Mouse (Mus musculus): Measurements from ENCODE around the gene Ppfibp2.

Gene Ppfibp2

GRCm38 (mm10) chr7:107618028-107618992 is 23.3 kb downstream of the Ppfibp2 start:
- DNase-seq (ENCODE audit: low read depth, low spot score), result peak; percentile 81

DNA sequence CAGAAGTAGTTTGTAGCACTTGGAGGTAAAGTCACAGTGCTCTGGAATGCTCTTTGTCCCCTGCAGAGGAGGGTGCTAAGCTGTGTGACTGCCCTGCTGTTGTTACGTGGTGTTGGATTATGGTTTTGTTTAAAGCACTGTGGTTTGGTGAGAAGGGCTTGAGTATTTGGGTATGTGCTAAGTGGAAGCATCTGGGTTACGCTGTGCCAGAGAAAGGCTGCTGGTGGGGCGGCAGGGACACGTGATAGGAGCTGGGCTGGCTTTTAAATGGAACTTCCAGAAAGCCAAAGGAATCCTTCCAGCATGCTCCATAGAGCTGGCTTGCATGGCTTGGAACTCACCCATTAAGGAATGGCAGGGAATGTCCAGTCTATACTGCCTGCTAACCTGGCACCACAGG is 24.2 kb downstream of the Ppfibp2 start:
- no peak for DNase-seq (ENCODE audit: low read depth, low spot score)

DNA sequence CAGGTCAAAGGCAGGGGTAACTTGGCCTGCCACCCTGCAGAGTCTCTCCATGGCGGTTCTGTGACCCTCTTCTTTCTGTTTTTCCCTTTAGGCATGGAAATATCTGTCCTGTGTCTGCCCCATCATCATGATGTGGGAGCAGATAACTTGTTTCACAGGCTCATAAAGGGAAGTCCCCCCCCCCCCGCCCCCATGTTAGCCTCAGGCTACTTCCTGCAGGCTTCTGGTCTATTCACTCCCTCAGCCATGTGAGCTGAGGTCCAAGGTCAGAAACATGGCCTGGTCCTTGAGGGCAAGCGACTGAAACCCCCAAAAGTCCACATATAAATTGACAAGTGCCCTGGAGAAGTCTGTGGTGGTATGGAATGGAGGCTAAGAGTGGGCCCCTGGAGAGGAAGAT is 25.1 kb downstream of the Ppfibp2 start:
- DNase-seq (ENCODE audit: low read depth, low spot score), result no peak

GRCm38 (mm10) chr7:107624432-107624831 is 29.4 kb downstream of the Ppfibp2 start:
- DNase-seq (ENCODE audit: low read depth, low spot score), result no peak

DNA sequence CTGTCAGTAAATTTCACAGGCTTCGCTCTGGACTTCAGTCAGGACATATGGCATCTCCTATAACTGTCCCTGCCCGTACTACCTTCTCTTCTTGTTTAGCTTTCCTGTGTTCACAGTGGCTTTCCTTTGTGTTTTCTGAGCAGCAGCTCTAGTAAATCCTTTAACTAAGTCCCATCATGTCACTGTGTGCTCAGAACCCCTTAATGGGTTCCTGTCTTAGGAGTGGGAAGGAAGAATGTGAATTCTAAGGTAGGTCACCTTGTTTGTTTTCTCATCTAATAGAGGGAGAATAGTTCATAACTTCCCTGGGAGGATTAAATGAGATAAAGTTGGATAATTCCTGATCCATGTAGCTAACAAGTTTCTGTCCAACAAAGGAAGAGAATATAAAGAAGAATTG is 30.1 kb downstream of the Ppfibp2 start, which contains the start of gene 5330417H12Rik:
Gene 5330417H12Rik, minus strand, starts transcription at position 101 of the 400 bp plus-strand sequence.
- no peak for DNase-seq (ENCODE audit: low read depth, low spot score)

GRCm38 (mm10) chr7:107625781-107626180 is 30.8 kb downstream of the Ppfibp2 start:
- no peak for DNase-seq (ENCODE audit: low read depth, low spot score)

- DNase-seq (ENCODE audit: low read depth, low spot score), result no peak
Measured at GRCm38 (mm10) chr7:107628383-107628782, 33.4 kb downstream of the Ppfibp2 start.

DNA sequence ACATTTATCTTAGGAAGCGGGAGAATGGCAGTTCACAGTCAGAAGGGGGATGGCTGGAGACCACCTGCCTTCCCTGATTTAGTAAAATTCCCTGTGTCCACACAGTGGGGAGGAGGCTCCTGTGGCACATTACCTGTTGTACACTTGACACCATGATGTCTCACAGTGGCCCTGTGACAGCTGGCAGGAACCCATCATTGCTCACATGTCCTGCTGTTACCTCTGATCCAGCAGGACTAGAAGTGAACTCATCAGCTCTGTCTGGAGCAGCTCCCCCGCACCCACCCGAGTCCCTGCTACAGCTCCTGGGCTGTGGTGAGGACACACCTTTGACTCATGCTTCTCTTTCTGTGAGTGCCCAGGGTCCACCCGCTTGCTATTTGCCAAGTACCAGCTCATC is 38.2 kb downstream of the Ppfibp2 start:
- no peak for DNase-seq (ENCODE audit: low read depth, low spot score)

DNA sequence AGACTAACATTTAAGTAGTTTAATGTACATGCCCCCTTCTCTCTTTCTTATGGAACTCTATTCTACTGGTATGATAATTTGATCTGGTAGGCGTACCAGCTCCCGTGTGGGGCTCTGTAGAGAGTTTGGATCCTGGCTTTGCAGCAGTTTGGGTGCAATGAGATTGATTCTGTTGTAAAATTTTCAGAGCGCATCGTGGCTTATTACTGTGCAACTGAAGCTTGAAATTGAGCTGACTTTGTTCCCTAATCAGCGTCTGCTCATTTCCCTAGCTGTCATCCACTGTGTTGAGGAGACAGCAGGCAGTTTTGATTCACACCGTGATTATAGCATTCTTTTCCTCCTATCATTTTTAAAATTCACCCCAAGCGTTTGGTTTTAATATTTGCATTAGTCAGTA is 42.4 kb downstream of the Ppfibp2 start:
- no peak for DNase-seq (ENCODE audit: low read depth, low spot score)

DNA sequence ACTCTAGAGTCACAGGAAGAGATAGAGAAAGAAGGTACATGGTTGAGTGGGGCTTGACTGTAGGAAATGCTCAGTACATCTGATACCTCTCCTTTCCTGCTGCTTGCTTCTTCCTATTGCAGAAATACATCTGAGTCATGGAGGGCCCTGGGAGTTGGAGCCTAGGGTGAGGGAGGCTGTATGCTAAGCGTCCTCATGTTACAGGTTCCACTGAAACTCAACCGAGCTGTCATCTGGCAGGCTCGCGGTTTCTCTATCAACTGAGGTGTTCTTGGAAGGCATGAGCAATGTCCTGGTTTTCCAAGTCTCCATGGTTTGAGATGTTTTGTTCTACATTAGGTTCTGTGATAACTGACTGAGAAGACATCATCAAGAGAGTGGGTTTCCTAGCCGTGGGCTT is 43.0 kb downstream of the Ppfibp2 start:
- DNase-seq (ENCODE audit: low read depth, low spot score), result no peak

- DNase-seq (ENCODE audit: low read depth, low spot score), result no peak
Measured at GRCm38 (mm10) chr7:107642586-107643275, 47.7 kb downstream of the Ppfibp2 start.

DNA sequence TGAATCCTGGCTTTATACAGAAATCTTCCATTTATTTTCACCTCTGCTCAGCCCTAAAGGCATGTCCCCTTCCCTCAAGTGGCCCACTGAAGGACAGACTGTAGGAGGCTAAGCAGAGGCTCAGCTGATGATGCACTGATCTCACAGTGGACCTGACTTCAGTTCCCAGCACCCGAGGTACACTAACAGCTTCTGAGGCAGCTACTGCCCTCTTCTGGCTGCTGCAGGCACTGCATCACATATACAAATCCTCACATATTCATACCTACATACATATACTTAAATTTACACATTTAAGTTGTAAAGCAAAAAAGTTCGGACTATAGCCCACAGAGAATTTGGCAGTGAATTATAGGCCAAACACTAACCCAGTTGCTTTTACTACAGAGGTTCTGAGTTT is 50.0 kb downstream of the Ppfibp2 start:
- peak; percentile 35 for DNase-seq (ENCODE audit: low read depth, low spot score)

GRCm38 (mm10) chr7:107648937-107649688 is 54.1 kb downstream of the Ppfibp2 start:
- no peak for DNase-seq (ENCODE audit: low read depth, low spot score)

- no peak for DNase-seq (ENCODE audit: low read depth, low spot score)
Measured at GRCm38 (mm10) chr7:107649990-107650389, 55.0 kb downstream of the Ppfibp2 start.

DNA sequence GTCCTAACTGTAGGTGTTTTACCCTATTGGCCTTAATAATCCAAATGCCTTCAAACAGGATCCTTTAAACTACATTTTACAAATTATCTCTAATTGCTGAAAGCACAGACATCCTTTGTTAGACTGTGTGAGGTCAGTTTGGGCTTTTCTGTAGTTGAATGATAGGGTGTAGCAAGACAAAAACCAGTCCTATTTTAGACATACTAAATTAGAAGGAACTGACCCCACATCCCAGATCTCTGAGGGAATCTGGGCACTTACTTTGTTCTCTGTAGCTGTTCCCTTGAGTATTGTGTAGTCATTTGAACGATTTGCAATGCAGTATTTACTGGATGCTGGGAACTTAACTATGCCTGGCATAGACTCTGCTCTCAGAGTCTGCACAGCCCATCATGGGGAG is 56.8 kb downstream of the Ppfibp2 start:
- DNase-seq (ENCODE audit: low read depth, low spot score), result no peak

DNA sequence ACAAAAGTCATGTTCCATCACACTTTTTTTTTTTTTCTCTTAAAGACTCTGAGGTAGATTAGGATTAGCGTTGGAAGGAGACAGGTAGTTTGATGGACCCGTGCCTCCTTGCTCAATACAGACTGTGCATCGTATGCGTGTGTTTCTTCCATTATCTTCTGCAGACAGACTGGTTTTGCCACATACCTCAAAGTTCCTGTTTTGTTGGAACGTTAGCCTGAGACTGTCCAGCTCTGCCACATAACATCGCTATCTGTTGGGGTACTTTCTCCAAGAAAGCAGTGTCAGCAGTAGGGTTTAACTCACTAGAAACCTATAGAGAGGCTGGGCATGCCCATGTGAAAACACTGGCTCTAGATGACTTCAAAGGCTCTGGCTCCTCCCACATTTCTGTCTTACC is 61.4 kb downstream of the Ppfibp2 start:
- DNase-seq (ENCODE audit: low read depth, low spot score), result no peak

DNA sequence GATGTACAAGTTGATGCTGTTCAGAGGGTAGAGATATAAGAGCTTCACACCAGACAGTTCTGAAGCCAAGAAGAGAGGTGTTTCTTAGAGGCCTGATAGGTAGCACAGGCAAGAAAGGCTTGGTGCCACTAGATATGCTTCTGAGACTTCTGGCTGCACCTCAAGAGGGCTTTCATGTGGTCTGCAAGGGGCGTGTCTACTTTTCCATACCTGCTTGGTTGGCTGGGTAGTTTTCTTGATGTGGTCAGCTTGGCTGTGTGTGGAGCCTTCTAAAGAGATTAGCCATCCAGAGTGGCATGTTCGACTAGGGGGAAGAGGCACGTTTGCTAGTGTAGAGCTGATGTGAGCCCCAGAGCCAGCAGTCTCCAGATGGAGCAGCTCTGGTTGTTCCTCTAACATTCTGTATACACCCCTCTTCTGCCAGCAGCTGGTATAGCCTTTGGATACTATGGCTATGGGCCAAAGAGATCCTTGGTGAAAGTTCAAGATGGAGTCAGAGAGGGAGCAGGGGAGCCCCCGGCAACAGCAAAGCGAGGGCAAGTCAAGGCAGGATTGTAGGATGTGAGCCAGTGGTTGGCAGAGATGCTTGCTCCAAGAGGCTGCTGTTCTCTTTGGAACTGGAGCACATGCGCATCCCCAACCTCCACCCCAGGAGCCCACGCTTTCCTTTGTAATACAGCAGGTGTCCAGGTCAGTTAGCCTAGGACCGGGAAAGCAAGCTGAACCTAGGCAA is 64.3 kb downstream of the Ppfibp2 start:
- DNase-seq (ENCODE audit: low read depth, low spot score), result no peak

DNA sequence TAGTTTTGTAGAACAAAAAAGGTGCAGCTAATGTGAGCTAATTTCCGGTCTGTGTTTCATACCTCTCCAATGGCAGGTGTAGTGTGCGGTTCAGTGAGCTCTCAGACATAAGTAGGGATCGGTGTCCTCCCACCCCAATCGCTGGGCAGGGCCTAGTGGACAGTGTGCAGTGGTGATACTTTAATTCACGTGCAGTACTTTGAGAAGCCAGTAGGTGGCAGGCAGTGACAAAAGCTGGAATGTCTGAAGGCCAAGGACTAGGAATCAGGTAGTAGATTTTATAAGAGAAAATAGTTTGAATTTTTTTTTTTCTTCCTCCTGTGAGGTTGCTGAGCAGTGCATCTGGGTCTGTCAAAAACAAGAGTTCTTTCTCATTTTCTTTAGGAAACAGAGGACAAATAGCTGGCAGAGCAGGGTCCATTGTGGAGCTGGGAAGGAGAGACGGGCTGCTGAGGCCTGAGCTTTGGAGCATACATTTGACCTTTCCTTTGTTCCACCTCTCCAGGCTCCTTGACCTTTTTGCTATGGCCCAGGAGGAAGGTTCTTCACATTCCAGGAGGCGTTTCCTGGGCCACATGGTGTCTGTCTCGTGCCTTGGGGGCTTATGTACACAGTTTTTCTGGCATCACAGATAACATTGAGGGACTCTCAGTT is 66.3 kb downstream of the Ppfibp2 start:
- peak; percentile 83 for DNase-seq (ENCODE audit: low read depth, low spot score)

DNA sequence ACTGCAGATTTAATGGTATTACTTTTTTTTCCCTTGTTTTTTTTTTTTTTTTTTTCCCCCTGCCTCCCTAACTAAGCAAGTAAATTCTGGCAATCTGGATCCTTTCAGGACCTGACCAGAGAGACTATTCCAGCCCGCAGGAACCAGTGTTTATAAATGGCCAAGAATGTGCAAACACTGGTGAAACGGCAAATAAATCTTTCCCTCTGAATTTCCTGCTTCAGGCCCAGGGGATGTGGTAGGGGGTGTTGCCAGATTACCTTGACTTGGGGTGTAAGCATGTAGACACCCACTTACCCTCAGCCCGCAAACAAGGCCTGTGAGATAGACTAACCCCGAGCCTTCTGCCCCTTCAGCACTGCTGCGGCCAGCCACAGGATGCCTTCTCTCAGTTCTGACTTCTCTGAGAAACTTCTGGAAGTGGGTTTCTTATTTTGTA is 66.9 kb downstream of the Ppfibp2 start:
- DNase-seq (ENCODE audit: low read depth, low spot score), result no peak

DNA sequence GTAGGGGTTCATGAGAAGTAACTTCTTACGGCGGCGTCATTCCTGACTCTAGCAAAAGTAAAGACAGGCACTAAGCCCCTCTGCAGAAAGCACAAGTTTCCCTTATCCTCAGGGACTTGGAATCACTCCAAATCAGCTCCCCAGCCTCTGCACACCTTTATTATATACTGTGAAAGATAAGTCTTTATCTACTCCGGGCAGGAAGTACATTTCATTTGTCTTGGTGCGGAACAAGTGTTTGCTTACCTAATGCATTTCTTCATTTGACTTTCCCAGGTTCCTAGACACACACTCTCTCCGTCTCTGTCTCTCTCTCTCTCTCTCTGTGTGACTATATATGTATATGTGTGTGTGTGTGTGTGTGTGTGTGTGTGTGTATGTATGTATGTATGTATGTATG is 68.6 kb downstream of the Ppfibp2 start:
- no peak for DNase-seq (ENCODE audit: low read depth, low spot score)
